Mouse (Mus musculus) heart, postnatal 36 days (tissue): Measurements from ENCODE around the gene Ccser1. TPM values are rescaled to one million over a fixed set of nuclear protein-coding genes. Genes with fewer than 3 reads are reported as not detected.
A peak's percentile ranks its signal among the peaks of the same experiment; 100 is the strongest.

Source experiments
- DNase-seq, 2 experiments: peaks; one replicate each; pipeline ENCODE4 v3.0.0; 2021 to 2022
- intact Hi-C: fragments of 180-260 bp; cut with DNase I; formaldehyde crosslinking; loops from one replicate; pipeline ENCODE4 v1.15.1; 2025
- total RNA-seq, 2 experiments: library from RNA; stranded (reverse); gene quantifications; 2 replicates each; pipeline ENCODE4 v1.2.3; 2021

Gene Ccser1
- total RNA-seq, 2 experiments from 2014 or later: 1.0 to 1.4 TPM

DNA sequence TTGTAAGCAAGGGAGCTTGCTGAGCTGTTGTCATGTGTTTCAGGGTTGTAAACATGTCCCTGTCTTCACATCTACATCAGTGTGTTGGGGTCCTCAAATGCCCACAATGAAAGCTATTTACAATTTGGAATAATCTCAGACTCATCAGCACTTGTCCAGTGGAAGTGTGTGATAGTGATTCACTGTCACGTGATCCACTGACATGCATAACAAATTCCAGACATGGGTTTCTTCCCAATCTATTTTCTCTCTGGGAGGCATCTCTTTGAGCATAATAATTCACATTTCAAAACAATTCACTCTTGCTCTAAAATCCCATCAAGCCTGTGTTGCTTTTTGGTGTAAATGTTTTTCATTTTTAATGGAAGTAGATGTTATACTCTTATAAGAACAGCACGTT, 408.9 kb downstream of the Ccser1 start:
- no peak for DNase-seq
- intact Hi-C loops: no loop called here

DNA sequence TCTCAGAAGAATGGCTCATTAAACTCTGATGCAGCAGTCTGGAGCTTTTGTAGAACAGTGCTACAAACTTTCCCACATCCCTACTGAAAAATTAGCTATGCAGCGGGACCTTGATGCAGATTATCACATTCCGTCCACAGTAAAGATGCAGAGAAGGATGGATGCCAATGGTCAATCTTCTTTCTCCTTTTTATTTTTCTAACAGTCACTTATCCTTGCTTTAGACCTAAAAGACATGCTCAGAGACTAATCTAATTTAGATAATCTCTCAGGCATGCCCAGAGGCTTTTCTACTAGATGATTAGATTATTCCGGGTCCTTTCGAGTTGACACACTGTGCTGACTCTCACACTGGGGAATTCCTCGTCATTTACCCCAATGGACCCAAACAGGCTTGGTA, 421.8 kb downstream of the Ccser1 start:
- intact Hi-C loops: no loop called here
- DNase-seq: no peak

DNA sequence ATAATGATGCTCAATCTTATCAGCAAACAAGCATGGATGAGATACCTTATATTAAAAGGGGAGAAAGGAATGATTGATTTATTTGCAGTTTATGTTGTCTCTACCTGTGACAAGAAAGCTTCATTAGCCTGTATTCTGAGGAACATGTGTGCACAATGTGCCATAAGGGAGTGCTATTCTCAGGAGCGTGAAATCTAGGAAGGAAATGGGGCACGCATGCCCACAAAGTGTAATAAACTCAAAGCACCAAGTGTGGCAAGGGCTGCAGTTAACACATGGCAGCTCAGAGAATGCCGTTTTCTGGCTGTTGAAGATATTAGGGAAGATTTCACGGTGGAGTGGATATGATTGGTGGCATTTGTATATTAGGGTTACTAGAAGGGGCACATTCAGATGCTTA, 434.8 kb downstream of the Ccser1 start:
- intact Hi-C loops: no loop called here
- DNase-seq: no peak

DNA sequence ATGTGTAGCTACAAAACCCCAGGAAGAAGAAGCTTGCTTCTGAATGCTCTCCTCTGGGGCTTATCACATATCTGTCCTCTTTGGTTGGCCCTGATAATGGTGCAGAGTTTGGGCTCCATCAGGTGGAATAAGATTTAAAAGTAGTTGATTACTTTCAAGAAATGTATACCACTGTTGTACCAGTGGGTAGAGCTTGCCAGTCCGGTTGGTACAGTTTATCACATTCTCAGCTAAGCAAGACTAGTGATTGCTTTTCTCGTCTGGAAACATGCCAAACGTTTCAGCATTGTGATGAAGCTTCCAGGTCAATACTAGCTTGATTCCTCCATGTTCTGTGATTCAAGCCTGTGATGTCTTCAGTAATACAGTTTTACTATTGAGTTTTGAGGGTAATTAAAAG, 441.6 kb downstream of the Ccser1 start:
- DNase-seq: no peak
- intact Hi-C loops: no loop called here

DNA sequence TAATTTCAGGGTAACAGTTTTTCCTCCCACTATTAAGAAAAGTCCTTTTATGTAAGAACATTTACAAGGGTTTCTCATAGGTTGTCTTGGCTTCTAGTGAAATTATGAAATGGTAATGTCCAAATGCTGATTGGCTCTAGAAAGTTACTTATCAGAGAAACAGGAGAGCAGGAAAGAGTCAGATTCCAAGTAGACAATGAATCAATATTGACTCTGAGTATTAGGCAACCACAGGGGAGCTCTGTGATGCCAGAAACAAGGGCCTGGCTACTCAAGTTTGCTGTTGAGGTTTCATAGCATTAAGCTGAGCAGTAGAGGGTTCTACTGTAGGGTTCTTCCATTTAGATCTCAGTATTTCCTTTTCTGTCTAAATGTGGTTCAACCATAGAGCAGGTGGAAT, 481.3 kb downstream of the Ccser1 start:
- no peak for DNase-seq
- intact Hi-C loops: no loop called here

DNA sequence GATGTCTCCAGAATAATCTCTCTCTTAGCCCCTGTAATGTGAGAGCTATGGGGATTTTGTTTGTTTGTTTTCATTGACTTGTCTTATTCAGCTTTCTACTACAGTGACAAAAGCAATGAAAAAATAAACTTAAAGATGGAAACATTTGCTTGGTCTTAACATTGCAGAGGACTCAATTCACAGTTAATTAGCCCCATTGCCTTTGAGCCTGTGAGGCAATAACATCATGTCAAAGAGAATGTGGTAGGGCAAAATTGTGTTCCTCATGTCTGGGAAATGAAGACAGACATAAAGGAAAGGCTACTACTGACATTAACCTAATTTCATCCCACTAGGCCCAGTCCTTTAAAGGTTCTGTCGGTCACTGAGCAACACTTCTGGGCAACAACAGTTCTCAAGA, 484.4 kb downstream of the Ccser1 start:
- intact Hi-C loops: no loop called here
- DNase-seq: no peak

DNA sequence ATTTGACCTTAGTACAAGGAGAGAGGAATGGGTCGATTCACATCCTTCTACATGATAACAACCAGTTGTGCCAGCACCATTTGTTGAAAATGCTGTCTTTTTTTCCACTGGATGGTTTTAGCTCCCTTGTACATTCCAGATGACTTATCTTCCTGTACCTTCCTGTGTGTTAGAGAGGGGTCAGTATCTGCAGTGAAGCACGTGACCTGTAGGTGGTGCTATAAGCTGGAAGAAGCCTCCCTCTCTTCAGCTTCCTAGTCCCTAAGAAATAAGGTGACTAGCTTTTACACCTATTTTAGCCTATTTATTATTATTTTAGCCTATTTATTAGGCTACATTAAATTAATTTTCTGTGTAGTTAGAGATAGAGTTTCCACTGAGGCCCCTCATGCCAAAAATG, 506.9 kb downstream of the Ccser1 start:
- peak in 1 of 2 experiments; percentile 2 for DNase-seq

DNA sequence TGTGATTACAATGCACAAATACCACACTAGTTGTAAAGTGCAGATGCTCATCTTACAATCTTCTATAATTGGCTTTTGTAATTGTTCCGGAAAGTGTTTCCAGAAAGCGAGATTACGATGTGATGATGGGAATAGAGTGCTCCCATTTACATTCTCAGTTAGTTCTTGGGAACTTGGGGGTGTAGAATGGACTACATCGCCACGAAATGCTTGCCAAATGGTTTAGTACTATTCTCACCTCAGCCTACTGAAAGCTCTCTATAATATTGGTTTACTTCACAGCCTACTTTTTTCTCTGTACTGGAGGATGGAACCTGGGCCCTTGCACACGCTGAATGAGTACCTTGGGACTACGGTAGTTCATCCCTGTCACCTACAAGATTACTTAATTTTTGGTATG, 522.9 kb downstream of the Ccser1 start:
- no peak for DNase-seq
- intact Hi-C loops: no loop called here

More for the DNA sequence above, 506.9 kb downstream of the Ccser1 start:
- intact Hi-C loops: no loop called here

DNA sequence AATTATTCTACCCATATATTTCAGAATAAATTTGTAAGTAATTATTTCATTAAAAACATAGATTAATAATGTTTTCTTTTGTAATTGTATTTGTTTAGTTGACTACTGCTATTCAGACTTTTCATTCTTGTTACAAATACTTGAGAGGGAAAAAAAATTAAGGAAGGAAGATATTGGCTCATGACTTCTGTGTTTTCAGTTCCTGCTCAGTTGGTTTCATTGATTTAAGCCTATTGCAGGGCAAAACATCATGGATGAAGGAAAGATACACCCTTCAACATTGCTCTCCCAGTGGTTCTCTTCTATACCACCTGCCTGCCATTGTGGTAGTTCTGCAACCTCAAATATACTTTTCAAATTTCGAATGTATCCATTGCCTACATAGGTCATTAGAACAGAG, 541.1 kb downstream of the Ccser1 start:
- no peak for DNase-seq
- intact Hi-C loops: no loop called here

DNA sequence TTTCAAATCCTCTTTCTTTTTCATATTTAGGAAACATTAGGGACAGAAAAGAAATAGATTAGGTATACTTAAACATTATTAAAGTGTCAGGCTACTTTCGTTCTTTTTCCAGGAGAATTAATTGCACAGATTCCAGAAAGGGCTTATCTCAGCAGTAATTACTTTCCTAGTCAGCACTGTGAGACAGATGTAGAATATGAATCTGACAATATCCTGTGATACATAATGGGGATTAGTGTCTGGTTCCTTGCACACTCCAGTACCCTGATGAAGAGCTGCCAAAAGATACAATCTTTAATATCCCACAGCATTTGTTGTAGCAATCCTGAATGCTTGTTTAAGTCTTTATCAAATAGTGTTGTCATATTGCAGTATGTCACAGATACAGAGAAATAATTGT, 548.9 kb downstream of the Ccser1 start:
- DNase-seq: no peak
- intact Hi-C loops: no loop called here

DNA sequence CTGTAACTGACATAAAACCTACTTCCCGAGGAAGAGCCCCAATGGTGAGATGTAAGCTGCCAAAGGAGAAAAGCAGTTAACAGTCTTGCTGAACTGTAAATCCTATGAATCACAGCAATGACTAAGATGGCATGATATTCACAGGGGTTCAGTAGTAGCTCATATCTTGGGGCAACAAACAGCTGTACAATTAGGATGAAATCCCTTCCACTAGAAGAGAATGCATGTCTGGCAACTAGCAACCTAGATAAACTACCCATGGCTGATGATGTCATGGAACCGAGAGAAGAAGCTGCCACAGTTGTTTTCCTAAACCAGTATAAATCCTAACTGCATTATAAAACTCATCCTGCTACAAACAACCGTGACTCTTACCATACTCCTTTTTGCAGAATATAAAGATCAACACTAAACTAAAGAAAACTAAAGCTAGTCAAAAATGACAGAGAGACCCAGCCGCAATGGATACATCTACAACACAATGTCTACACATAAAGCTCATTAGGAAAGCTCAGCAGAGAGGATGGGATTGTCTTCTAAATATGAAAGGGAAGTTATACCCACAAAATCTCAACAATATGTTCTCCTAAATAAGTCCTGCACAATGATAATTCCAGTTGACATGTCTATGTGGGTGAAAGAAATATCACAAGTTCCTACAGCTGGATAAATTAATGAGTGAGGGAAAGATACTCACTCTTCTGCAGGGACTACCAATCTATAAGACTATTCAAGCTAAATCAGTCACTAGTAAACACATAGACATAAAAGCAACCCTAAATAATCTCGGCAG, 550.2 kb downstream of the Ccser1 start:
- intact Hi-C loops: no loop called here
- DNase-seq: no peak

DNA sequence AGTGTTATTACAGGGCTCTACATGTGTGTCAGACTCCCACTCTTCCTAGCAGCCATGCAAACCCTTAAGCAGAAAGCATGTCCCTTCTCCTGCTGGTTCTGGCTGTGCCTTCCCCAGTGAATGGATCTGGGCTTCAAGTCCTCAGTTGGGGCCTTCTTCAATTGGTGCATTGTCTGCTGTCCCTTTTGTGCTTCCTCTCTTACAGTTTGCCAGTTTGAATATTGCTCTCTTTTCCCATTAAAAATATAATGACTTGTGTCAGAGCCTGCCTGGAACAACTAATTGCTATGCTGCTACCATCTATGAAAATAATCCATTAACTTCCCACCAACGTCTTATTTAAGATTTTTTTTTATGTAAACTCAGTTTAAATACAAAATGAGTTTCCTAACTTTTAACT, 566.2 kb downstream of the Ccser1 start:
- no peak for DNase-seq
- intact Hi-C loops: no loop called here

DNA sequence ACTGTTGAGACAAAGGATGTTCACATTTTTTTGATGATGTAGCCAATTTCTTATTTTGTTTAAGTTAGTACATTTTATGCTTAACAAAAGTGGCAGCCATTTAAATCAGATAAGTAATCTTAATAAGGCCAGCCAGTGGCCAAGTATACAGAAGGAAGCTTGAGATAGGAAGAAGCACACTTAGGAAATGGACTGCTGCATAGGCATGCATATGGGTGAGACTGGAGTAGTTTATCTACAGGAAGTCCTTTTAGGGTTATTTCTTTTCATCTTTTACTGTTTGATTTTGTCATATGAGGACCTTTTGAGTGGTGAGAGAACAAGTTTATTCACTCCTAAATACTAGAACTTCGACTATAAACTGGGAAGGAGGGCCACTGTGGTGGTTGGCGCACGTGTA, 582.0 kb downstream of the Ccser1 start:
- intact Hi-C loops: no loop called here
- no peak for DNase-seq

DNA sequence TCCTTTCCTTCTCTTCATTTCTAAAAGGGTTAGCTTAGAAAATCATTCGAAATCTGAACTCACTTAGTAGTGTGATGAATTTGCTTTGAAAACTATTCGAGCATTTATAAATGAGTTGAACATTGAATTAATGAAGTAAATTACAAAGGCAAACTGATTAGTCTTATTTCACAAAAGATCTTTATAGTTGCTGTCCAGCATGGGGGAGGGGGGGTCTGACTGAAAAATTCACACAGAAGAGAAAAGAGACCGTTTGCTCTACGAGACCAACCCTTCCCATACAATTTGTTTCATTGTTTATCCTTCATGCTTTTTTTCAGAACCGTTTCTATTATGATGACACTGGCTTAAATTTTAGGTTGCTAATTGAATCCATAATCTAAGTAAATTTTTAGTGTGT, 583.3 kb downstream of the Ccser1 start:
- intact Hi-C loops: no loop called here

DNA sequence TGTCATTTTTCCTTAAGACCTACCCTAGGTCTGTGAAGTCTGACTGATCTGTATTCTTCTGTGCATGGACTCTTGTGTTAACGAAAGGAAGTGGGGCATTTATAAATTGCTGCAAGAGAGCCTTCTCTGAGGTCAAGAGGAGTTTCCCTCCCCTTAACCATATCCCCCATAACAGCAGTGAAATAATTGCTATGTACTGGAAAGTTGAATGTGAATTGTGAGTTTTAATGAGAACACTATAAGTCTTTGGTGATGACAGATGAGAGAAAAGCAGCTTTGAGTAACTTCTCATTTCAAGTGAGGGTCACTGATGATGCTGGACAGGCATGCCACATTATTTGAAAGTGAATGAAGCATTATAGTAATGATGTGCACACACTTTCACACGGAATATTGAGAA, 585.7 kb downstream of the Ccser1 start:
- intact Hi-C loops: no loop called here

More for the DNA sequence above, 583.3 kb downstream of the Ccser1 start:
- no peak for DNase-seq

DNA sequence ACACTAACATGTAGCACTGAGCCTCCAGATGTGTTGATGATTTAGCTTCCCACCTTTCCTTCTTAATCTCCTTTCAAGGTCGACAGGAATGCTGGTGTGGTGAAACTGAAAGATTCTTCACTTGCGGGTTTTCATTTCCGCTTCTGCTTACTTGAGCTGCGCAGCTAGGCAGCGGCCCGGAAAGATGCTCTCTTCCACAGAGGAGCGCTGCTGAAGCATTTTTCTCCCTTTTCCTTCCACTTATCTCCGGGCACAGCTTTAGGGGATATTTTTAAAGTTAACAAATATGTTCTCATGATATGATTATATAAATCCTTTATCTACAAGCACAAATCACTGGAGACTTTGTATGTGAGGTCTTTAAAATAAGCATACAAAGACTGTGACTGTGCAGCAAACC, 587.0 kb downstream of the Ccser1 start:
- no peak for DNase-seq
- intact Hi-C loops: no loop called here

More for the DNA sequence above, 585.7 kb downstream of the Ccser1 start:
- DNase-seq: no peak

DNA sequence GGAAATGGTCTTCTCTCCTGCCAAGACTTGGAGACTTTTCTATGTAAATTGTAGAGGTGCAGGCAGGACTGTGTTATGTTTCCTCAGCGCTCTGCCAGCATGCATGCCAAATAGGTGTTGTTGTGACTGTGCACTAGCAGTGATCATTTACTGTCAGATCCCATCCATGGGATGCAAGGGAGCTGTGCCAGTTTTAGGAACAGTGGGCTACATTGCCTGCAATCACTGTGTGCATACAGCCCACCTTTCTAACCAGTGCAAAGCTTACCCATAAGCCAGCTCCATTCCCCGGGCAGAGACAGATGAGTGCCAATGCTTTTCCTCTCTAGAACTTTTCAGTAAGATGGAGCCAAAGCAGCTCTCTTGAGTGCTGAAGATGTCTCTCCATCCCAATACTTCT, 606.6 kb downstream of the Ccser1 start:
- intact Hi-C loops: no loop called here
- DNase-seq: no peak

DNA sequence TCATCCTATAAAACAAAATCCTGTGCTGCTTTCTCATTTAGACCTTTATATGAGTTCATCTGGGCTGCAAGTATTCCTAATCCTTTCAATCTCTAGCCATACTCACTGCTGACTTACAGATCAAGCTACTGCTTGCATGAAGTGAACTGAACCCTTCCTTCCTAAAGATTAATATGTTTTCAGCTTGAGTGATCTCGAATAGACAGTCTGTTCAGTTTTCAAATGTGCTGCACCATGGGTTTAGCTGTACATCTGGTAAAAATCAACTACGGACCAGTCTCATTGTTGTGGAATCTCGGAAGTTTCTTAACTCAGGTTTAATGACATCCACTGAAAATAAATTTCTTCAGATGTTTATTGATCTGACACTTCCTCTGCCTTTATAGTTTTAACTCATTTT, 620.8 kb downstream of the Ccser1 start:
- no peak for DNase-seq

DNA sequence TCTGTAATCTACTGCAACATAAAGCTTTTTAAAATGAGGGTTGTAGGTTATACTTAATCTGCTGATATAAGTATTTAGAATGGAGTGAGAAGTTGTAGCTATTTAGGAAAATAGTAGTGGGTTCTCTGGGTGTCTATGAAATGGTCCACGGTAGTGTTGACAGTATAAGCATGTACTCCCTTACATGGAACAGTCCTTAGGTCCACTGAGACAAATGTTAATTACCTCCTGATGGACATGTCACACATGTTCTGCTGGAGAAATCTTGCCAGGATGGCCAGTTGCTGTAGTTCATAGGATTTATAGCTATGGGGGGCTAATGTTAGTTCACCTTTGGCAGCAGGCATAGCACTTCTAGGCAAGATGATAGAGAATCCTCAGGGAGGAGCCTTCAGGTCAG, 625.4 kb downstream of the Ccser1 start:
- DNase-seq: no peak
- intact Hi-C loops: no loop called here

More for the DNA sequence above, 620.8 kb downstream of the Ccser1 start:
- intact Hi-C loops: no loop called here

DNA sequence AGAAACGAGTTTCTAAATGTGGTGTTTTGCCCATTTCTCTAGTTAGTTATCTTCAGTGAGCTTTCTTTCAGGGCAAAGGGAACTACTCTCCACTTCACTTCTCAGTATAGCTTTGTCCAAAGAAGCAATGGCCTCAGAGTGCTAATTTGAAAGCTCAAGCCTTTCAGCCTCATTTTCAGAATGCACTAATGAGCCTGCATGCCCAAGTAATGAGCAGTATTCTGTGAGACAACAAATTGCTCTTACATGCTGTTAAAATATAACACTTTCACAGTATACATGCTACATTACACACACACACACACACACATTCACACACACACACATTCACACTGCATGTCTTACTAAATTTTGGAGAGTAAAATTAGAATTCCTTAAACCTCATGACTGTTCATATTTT, 637.6 kb downstream of the Ccser1 start:
- DNase-seq: no peak
- intact Hi-C loops: no loop called here

DNA sequence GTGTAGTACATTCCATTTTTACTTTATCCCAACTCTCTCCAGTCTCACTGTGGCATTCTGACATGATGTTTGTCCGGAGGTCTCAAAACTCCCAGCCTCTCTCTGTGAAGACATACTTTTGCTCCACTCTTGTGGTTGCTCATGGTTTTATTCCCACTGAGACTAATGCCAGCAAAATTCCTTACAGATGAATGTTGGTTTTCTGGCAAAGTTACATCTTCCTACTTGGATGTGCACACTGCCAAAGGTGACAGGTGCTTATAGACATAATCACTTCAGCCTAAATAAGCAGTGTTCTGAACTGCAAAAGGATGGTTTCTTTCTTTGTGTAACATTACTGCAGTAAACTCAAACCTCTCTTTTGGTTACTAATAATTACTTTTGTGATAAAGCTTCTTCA, 696.2 kb downstream of the Ccser1 start:
- intact Hi-C loops: no loop called here
- no peak for DNase-seq

DNA sequence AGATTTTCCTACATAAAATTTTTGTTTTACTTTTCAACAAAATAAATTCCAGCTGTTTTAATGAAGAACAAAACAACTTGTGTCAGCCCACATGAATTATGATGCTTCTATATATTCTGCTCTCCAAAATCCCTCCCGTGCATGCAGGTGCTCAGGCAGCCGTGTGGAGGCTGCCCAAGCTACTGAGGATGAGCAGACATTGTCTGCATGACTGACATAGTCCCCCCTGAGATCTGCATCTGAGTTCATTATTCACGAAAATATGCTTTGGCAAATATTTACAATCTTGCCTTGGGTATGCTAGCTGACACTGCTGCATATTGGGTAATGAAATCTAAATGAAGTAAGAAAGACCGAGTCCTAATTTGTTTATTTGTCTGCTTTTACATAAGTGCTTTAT, 718.1 kb downstream of the Ccser1 start:
- DNase-seq: no peak
- intact Hi-C loops: no loop called here

DNA sequence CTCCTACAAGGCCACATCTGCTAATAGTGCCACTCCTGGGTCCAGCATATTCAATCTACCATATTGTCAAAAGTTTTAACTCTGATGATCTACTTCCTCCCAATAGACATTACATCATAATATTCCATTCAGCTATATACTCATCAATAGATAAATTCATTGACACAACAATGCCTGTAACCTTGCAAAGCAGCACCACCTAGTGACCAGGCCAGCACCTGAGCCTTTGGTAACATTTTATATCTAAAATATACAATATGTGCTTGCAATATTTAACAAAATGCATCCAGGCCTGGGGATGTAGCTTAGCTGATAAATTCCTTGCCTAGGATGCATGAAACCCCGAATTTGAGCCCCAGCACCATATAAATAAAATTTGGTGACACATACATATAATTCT, 722.6 kb downstream of the Ccser1 start:
- intact Hi-C loops: loop anchor here (10.0 kb wide), 3 partner anchors 518 to 588 kb away; no protein-coding TSS in a partner anchor
- no peak for DNase-seq
